Mouse (Mus musculus) gastrocnemius, adult 8-10 months (tissue): Measurements from ENCODE around the gene Hlcs. TPM values are rescaled to one million over a fixed set of nuclear protein-coding genes. Genes with fewer than 3 reads are reported as not detected.

Experiments
- DNase-seq, 2 experiments: peaks; one replicate each; pipeline ENCODE4 v3.0.0; 2022; ENCODE audit warnings: low spot score in 2 of 2
- total RNA-seq, 4 experiments: library from RNA; stranded (reverse); gene quantifications; 2 replicates each; pipeline ENCODE4 v1.2.4; 2022

Gene Hlcs
- total RNA-seq, 4 experiments from 2014 or later, result 7.9 to 10.8 (median 9.8) TPM

GRCm38 (mm10) chr16:94291141-94291540, 22.2 kb downstream of the Hlcs start:
- DNase-seq, result no peak

- peak; percentile 54 to 62 for DNase-seq
Observed at GRCm38 (mm10) chr16:94290073-94290999, 23.0 kb downstream of the Hlcs start.

- no peak for DNase-seq
Observed at GRCm38 (mm10) chr16:94289138-94290072, 24.0 kb downstream of the Hlcs start.

- DNase-seq, result no peak
Observed at GRCm38 (mm10) chr16:94287826-94288225, 25.5 kb downstream of the Hlcs start.

DNA sequence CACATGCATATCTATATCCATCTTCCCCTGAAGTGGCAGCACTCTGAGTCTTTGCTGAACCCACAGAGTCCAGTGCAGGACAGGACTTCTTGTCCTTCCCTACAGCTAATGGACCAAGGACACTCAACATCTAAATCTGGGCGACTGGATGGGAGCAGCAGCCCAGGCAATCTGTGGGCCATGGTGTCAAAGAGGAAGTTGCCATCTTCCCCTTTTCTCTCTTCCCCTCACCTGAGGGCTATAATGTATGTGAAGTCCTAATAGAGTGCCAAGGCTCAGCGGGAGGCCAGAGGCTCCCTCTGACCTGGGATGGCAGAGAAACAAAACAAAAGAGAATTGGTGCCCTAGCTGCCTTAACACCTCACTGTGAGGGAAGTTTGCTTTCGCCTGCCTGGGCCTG, 29.4 kb downstream of the Hlcs start:
- no peak for DNase-seq

DNA sequence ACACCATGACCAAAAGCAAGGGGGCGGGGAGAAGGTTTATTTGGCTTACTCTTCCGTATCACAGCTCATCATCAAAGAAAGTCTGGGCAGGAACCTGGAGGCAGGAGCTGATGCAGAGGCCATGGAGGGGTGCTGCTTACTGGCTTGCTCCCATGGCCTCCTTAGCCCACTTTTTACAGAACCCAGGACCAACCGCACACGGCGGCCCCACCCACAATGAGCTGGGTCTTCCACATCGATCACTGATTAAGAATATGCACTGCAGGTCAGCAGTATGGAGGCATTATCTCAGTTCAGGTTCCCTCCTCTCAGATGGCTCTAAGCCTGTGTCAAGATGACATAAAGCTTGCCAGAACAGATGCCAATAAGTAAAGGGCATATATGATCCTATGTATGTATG, 42.5 kb downstream of the Hlcs start:
- DNase-seq, result no peak

GRCm38 (mm10) chr16:94269635-94270034, 43.7 kb downstream of the Hlcs start:
- DNase-seq, result peak; percentile 79 to 83

DNA sequence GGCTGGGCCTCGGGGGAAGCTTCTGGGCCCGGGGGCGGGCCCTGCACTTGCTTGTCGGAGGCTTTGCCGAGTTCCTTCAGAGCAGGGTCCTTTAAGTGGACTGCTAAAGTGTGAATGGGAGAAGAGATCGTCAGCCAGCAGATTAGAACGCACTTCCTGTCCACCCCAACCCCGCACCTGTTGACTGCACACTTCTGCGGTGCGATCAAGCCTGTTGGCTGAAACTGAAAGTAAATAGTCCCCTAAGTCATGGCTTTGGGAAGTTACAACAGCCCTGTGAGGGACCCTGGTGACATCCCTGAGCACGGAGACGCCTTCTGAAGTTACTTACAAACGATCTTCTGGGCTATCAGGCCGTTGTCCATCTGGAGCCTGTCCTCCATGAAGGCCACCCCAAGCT, 45.2 kb downstream of the Hlcs start:
- DNase-seq, result no peak

DNA sequence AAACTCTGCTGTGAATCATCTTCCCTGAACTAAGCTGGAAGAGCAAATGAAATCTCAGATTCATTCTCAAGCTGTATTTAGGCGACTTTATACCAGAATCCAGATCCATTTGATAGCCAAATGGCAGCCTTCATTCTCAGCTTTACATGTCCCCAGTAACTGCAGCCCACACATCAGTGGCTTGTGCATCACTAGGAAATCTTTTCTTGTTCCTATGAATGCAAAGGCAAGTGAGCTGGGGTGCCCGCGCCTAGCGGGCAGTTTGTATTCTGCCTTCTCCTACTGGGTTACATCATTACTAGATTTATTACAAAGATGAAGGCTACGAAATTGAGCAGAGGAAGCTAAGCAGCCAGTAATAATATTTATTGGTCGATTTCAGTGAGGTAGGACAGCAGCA, 48.8 kb downstream of the Hlcs start:
- DNase-seq, result no peak

GRCm38 (mm10) chr16:94262501-94262900, 50.9 kb downstream of the Hlcs start:
- no peak for DNase-seq

DNA sequence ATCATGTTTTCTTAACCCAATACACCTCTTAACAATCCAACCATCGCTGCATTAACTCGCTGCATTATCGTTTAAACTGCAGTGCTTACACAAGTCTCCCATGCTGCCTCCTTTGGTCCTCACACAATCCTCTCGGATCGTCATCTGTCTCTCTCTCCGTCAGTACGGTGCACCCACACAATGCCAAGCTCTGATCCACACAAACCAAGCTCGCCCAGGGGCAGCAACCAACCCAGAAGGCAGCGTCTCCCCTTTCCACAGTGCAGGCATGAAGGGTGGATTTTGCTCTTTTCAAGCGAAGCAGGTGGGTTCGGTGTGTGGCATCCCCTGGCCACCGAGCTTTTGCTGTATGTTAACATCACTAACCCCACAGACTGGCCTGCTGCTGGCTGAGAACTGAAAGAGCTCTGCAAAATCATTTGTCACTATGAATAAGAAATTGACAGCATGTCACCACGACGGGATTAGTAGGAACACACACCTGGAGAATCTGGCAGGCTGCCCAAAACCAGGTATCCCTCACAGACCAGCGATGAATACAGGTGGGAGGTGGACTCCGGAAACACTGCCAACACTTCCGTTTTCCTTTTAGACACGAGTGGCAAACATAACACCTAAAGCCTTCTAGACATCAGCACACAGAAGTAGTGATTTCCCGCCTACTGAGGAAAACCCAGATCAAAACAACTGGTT, 52.3 kb downstream of the Hlcs start:
- no peak for DNase-seq

DNA sequence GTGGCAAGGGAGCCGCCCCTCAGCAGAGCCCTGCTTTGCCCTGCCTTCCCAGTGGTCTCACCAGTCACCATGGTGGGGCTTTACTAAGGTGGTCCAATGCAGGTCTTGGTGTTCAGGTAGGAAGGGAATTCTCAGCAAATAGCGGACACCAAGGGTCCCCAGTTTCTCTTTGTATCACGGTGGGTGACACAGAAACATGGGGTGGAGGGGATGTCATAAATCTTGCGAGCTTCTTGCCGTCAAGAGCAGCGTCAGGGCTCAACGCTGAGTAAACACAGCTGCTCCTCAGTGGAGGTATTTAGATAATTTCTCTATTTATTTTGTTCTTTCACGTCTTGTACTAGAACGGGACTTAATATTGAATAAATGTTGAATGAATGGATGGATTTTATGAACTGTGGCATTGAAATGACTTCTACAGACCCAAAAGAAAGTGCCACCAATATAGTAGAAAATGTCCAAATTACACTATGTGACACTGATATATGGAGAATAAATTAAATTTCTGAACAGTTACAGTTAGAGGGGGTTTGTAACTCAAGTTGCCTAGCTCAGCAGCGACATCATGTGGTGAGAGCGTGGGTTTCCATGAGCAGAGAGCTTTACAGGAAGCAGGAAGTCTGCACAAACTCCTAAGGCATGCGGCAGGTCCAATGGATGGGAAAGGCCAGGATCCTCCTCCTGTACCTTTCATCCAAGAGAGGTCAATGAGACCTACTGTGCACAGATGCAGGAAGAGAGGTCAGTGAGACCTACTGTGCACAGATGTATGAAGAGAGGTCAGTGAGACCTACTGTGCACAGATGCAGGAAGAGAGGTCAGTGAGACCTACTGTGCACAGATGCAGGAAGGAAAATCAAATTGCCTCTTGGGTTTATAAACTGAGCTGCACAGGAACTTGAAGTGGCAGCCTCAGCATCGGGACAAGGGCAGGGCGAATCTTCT, 54.7 kb downstream of the Hlcs start:
- DNase-seq, result peak; percentile 45 to 55

- no peak for DNase-seq
Observed at GRCm38 (mm10) chr16:94255592-94255991, 57.8 kb downstream of the Hlcs start.

DNA sequence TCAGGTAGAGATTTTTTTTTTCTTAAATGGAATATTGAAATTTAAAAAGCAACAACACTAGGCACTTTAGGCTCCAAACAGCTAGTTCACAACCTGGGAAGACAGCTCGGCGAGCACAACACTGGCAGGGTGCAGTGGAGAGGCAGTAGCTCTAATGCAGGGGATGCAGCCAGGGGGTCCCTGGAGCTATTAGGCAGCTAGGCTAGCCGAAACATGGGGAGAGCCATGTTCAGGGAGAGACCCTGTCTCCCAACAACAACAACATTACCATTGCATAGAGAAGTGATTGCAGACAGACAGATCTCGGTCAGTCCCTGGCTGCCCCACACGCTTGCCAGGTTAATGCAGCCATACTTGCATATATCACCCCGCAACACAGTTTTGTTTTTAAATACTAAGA, 58.3 kb downstream of the Hlcs start:
- DNase-seq, result no peak

DNA sequence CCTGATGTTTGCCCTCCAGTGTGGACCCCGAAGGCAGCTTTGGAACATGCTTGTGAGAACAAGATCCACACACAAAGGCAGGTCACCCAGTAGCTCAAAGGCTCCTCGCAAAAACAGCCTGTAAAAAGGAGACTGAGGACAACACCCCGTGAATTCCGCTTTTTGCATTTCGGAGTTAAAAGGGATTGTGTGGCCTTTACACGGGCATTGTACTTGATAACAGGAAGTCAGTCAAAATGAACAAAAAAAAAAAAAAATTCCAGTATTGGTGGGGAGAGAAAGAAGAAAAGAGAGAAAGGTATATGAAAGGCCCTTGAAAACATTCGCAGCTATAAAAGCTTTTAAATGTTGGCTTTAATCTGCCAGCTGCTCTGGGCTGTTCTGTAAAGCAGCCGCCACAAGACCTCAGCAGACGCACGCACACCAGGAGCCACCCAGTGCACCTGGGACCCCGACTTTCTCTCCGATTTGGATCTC, 58.9 kb downstream of the Hlcs start:
- DNase-seq, result no peak

DNA sequence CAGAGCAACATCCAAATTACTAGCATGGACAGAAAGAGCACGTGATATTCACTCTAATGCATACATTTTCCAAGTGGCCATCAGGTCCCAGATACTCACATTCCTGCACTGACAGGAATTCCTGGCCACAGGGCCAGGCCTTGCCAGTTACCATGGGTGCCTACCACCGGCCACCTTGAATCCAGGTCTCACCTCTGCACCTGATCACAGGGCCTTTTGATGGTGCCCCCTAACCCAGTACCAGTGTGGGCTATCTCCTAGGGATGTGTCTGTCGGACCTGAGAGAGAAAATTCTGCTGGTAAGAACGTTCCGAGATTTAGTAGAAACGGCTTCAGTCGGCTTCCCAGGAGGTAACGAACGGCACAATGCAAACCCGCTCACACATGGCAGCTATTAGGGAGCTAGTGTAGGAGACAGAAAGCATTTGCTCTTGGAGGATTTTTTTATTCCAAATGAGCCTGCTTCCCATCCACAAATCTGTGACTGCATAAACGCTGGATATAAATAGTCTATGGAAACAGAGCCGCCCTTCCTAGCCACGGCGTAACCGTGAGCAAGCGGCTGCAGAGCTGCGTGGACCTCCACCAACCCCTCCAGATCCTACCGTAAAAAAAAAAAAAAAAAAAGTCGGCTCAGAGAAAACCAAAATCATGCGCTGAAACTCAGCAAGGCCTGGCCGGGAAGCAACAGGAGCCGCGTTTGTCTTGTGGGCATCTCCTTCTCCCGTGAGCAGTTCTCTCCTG, 59.5 kb downstream of the Hlcs start:
- no peak for DNase-seq

DNA sequence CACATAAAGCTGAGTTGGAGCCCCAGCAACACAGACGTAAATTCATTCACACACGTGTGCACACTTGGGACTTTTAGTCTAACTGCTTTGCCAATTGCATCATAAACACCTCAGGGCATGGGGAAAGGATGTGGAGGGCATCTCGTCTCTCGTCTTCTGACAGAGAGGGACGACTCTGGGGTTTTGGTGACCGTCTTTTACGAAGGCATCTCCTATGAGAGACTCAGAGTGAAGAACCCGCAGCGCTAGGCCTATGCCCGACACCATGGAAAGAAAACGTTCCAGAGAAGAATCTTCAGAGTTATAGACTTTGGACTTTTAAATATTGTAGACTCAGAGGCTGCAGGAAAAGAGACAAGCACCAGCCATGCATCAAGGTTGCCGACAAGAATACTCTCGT, 61.6 kb downstream of the Hlcs start:
- no peak for DNase-seq

DNA sequence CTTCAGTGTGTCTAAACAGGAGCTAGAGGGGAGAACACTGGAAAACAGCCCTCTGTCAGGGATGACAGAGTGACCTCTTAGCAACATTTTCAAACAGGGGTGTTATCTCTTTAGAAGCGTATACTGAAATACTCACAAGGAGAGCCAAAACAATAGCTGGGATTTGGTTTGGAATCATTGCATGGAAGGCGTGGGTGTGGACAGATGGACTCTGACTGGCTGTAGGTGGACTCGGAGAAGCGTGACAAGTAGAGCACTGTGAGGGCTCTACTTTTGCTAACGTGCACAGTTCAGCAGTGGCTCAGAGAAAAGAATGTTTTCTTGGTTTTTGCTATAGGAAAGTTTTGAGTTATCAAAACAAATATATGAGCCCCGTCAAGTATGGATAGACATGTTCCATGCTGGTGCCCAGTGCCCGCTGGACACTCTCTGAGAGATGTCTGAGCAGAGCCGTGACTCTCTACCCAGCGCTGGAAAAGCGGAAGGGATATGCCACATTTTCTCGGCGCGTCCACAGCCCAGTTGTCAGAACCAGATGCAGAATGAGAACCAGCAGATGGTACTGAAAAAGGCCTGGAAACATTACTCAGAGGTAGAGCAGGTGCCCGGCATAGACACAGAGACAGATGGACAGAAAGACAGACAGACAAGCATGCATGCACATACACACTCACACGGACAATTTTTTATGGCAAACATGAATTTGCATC, 62.6 kb downstream of the Hlcs start:
- no peak for DNase-seq

- no peak for DNase-seq
Observed at GRCm38 (mm10) chr16:94250136-94250535, 63.2 kb downstream of the Hlcs start.
